Mouse (Mus musculus): Measurements from ENCODE around the gene Zfp451. TPM values are rescaled to one million over a fixed set of nuclear protein-coding genes. Genes with fewer than 3 reads are reported as not detected.

Zfp451 gene
- 1,250 TPM for polyA plus RNA-seq (2014; fragmentation: Illumina TruSeq; extraction: RNeasy Lipid Tissue Mini Kit (QIAGEN cat#74804); ENCODE audit: low read depth, low replicate concordance)

DNA sequence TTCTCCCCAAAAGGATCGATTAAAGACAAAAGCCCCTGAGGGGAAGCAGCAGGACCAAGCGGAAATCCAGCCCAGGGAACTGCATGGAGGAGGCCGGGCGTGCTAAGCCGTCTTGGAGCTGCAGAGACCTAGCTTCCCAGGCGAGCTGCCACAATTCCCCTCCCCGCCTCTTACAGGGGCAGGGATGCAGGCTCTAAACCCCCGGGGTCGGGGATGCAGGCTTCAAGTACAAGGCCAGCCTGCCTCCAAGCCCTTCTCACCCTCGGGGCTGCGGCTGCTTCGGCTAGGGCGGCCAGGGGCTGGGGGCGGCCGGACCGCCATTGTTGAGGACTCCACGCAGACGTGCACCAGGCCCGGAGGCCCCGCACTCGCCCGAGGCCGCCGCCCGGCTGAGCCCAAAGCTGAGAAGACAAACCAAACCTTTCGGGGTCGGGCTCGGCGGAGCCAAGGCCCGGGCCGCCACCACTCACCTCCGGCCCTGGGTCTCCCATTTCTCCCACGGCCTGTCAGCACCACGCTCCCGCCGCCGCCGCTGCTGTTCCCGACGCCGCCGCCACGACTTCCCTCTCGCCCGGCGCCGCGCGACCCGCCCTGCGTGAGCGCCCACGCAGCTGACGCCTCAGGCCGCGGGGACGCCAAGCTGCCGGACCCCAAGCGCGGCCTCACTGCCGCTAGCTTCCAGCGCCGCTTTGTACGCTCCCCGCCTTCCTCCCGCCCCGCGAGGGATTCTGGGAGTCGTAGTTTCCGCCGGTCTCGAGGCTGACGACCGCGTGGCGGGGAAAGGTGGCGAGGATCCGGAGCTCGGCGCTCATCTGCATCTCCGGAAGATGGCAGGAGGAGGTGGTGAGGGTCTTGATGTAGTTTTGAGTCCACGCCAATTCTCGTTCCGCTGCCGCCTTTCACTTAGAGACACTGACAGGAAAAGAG lies at the start of gene Zfp451:
Gene Zfp451, minus strand, starts transcription at position 728 of the 927 bp plus-strand sequence.

DNA sequence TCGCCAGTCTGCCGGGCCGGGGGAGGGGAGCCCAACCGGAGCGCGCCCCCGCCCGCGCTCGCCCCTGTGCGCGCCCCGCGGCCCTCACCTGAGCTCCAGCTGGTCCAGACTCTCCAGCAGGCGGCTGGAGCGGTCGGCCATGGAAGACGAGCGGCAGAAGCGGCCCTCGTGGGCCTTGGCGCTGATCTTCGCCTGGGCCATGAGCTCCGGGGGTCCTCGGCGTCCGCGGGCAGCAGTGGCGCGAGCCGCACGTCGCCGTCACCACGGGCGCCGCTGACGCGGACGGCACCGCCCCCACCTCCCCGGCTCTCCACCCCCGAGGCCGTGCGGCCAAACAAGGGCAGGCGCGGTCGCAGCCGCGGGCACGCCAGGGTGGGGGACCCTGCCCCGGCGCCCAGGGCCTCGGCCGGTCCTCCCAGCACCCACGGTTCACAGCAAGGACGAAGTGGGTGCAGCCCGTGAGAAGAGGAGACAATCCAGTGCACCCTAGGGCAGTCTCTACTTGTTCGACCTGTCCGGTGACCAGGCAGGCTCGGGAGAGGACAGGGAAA lies 56.8 kb downstream of the Zfp451 start, which contains the start of gene Bag2:
Gene Bag2, minus strand, starts transcription at position 305 of the 551 bp plus-strand sequence.

DNA sequence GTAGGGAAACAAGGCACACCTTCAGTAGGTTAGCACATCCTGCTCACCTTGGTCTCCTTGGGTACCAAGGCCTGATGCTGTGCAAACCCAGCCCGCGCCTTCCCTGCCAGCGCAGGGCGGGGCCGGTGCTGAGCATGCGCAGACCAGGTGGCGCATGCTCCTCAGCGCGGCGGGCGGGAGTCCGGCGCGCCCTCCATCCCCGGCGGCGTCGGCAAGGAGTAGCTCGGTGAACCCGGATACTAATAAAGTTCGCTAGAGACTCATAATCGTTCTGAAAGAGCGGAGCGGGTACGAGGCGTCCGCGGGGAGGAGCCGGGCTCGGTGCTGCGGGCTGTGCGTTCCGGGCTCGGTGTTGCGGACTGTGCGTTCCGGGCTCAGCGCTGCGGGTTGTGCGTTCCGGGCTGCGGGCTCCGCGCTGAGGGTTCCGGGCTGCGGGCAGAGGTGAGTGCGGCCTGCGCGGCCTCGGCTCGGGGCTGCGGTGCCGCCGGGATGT lies 94.6 kb downstream of the Zfp451 start, which contains the start of gene Rab23:
Gene Rab23, plus strand, starts transcription at position 155 of the 493 bp plus-strand sequence.

Other genes with a start within 250 kb of the Zfp451 start
- gene Prim2, start 144.8 kb downstream of the Zfp451 start, polyA plus RNA-seq (2014; fragmentation: Illumina TruSeq; extraction: RNeasy Lipid Tissue Mini Kit (QIAGEN cat#74804); ENCODE audit: low read depth, low replicate concordance) = 29.9 TPM
- gene Rab23, start 94.7 kb downstream of the Zfp451 start, polyA plus RNA-seq (2014; fragmentation: Illumina TruSeq; extraction: RNeasy Lipid Tissue Mini Kit (QIAGEN cat#74804); ENCODE audit: low read depth, low replicate concordance) = 30.2 TPM
- gene Bag2, start 56.8 kb downstream of the Zfp451 start, polyA plus RNA-seq (2014; fragmentation: Illumina TruSeq; extraction: RNeasy Lipid Tissue Mini Kit (QIAGEN cat#74804); ENCODE audit: low read depth, low replicate concordance) = 12.4 TPM
- 5.2 TPM for gene Bend6, start 93.2 kb upstream of the Zfp451 start, polyA plus RNA-seq (2014; fragmentation: Illumina TruSeq; extraction: RNeasy Lipid Tissue Mini Kit (QIAGEN cat#74804); ENCODE audit: low read depth, low replicate concordance)
- gene Dst, start 93.6 kb upstream of the Zfp451 start, polyA plus RNA-seq (2014; fragmentation: Illumina TruSeq; extraction: RNeasy Lipid Tissue Mini Kit (QIAGEN cat#74804); ENCODE audit: low read depth, low replicate concordance) = 24.6 TPM

All from testis, adult 10 weeks (tissue).